Mouse (Mus musculus) urinary bladder, adult 2 months (tissue): ENCODE results near the gene Tekt5. TPM values are rescaled to one million over a fixed set of nuclear protein-coding genes. Genes with fewer than 3 reads are reported as not detected.

ENCODE experiments used
- DNase-seq: peaks from one replicate; pipeline ENCODE4 v3.0.0; 2022; ENCODE audit warnings: low spot score
- polyA plus RNA-seq: library from polyadenylated mRNA; depleted of rRNA; stranded (reverse); fragments of >200 nt; gene quantifications from 2 replicates; pipeline ENCODE4 v1.2.3, GENCODE M21; 2012

The Tekt5 gene
- polyA plus RNA-seq, 1 experiment = 1.4 TPM

DNA sequence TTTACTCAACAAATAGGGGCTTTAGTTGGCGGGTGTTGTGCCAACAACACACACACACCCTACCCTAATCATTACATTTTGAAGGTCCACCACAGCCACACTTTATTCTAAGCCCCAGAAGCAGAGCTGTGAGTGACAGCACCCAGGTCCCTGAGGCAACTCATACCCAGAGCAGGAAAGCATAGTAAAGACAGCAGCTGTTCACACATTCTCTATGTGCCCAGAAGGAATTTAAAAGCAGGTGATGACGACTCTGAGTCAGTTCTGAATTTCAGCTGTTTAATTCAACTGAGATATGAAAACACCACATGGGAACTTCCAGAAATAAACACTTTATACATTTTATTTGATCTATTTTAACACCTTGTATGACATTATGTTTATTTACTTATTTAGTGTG is 15.8 kb downstream of the Tekt5 start:
- DNase-seq = no peak

DNA sequence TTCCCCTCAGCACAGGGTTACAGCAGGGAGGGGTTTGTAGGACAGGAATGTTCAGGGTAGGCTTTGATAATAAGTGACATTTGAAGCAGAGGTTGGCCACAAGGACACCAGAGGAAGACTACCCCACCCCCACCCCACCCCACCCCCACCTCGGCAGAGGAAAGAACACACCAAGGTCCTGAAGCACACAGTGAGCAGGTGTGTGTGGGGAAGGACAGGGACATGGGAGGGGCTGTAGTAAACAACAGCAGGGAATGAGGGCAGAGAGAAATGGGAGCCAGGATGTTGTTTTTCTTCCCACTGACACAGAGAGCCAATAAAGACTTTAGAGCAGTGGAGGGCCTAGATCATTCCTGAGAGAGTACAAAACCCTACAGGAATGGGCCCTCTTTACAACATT is 18.0 kb downstream of the Tekt5 start:
- no peak for DNase-seq

DNA sequence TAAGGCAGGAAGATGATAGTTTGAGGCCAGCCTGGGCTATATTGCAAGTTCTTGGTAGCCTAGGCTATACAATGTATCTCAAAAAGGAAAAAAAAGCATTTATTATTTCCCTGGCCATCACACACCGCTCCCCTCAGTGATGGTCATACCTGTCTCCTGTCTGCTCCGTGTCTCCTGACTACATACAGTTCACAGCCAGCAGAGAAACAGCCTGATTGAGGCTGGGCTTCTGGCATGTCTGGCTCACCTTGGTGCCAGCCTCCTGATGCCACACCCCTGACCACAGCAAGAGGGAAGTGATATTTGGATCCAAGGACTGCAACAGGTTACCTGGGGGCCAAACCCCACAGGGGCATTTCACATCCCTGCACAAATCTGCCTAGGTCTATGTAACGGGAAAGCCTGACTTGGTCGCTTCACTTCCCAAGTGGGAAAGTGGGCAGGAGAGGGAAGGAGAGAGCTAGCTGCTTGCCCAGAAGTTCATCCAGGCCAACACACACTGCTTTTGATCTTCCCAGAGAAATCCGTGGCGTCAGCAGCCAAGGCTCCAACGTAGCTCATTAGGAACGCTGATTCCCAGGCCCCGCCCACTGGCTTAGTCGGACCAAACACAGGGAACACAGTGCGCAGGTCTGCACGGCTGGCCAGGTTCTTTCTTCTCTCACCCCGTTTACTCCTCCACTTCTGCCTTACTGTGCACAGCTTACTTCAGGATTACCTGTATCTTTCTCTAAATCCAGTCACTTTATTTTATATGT is 20.9 kb downstream of the Tekt5 start:
- no peak for DNase-seq

DNA sequence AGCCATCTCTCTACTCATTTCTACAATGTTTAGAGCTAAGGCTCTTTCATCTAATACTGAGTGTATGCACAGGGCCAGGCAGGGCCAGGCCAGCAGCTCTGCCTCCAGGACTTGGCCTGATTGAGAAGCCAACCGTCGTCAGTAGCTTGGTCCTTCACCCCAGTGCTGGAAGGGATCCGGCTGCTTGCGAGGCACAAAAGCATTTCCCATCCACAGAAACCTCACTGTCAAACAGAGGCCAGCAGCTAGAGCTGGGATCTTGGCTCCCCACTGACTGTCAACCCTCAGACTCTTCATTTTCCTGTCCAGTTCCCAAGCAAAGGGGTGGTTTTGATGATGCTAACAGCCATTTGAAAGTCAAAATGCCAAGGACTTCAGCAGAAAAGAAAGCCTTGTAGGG is 22.9 kb downstream of the Tekt5 start:
- DNase-seq = no peak

DNA sequence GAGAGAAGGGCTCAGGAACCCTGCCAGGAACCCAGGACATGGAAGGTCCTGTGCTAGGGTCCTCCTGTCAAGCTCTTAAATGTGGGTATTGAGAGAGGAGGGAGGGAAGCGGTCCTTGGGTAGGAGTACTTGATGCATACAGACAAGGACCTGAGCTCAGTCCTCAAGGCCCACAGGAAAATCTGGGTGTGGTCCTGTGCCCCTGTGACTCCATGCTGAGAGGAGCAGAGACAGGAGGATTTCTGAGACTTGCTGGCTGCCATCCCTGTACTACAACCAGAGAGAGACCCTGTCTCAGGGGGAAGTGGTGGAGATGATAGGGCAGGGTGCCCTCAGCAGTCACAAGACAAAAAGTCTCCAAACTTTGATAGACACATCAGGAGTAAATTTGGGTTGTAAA is 25.3 kb downstream of the Tekt5 start:
- no peak for DNase-seq

DNA sequence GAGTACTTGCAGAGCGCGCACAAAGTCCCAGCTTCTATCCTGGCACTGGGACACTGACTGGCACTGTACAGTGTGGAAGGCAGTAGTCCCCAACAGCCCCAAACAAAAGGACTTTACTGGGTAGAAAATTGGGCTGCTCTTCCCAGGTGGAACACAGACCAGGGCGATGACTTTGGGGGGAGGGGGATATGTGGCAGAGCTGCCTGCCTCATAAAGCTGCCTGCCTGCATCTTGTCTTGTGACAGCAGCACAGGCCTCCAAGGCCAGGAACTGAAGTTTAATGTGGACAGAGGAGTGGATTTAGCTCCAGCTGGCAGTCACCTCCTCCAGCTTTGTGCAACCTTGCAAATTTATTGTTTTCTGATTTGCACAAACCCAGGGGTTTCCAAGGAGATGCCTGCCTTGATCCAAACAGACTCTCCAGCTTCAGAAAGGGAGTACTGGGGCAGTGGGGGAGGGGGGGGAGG is 25.8 kb downstream of the Tekt5 start:
- DNase-seq = no peak

DNA sequence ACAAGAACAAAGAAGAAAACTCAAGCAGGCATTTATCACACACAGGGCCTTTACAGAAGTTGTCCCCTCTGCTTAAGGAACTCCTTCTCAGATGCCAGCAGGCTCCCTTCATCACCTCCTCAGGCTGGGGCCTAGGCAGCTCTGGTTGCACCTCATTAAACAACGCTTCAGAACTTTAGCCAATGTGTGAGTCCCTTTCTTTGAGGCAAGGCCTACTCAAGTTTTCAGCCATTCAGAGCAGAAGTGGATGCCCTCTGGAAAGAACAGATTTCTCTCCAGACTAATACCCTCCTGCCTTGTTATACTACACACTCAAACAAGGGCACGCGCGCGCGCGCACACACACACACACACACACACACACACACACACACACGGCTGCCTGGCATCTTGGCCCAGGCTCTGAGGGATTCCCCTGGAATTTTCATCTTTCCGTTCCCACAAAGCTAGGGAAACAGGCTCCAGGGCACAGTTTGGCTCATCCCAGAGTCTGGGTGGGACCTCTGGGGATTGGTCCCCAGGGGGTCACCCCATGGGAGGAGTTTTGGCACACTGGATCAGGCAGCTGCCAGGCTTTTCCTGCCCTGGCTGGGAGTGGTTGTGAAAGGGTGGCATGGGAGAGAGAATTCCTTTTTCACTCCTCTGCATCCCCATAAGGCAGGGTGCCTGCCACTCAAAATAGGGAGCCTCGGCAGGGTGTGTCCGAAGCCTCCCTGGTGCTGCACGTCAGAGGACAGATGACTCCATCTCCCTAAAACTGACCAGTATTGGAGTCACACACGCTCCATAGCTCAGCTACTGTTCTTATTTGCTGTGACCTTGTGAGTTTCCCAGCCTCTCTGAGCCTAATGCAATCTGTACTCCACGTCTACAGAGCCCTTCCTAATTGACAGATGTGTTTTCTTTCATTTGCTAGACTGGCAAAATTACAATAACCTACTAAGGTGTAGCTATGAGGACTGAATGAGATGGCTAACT is 28.8 kb downstream of the Tekt5 start:
- DNase-seq = no peak

DNA sequence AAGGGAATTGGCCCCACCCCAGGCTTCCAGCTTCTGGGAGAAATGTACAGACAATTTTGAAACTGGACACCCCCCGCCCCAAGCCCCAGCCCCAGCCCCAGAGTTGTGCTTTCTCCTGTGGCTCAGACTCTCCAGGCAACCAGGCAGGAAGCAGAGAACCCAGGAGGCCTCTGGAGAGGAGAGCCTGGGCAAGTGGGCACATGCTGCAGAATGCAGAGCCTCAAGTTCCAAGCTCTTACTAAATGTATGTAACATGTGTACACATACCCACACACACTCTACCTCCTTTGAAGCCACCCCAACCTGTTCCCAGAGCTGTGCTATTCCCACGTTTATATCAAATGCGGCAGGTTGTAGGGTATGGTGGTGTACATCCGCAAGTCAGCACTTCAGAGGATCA is 29.5 kb downstream of the Tekt5 start:
- no peak for DNase-seq

DNA sequence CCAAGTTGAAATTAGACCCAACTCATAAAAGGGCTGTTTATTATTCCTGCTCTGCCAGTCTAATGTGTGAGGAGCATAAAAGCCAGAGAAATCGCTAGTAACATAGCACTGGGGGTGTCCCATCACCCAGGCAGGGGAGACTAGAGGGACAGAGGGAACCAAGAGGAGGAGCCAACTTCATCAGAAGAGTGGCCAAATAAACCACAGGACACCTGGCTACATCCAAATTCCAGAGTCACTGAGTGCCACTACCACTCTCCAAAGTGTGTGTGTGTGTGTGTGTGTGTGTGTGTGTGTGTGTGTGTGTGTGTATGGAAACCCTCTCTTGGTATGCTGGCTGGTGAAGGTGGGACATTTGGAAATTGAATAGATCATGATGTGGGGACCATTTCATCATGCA is 32.2 kb downstream of the Tekt5 start:
- no peak for DNase-seq

DNA sequence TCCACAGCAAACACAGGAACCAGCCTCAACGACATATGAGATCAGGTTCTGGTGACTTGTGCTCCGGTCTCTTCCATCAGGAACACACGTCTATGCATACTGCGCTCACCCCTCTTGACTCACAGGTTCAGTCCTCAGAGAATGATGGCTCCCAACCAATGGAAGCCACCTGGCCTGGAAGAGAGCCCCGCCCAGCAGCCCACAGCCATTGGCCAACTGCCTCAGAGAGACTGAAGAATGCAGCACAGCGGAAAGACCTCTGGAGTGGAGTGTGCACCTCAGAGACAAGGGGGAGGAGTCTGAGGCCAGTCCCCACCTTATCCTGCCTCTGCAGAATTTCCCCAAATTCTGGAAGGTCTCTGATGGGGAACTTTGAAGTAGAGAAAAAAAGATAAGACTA is 36.0 kb downstream of the Tekt5 start:
- no peak for DNase-seq

DNA sequence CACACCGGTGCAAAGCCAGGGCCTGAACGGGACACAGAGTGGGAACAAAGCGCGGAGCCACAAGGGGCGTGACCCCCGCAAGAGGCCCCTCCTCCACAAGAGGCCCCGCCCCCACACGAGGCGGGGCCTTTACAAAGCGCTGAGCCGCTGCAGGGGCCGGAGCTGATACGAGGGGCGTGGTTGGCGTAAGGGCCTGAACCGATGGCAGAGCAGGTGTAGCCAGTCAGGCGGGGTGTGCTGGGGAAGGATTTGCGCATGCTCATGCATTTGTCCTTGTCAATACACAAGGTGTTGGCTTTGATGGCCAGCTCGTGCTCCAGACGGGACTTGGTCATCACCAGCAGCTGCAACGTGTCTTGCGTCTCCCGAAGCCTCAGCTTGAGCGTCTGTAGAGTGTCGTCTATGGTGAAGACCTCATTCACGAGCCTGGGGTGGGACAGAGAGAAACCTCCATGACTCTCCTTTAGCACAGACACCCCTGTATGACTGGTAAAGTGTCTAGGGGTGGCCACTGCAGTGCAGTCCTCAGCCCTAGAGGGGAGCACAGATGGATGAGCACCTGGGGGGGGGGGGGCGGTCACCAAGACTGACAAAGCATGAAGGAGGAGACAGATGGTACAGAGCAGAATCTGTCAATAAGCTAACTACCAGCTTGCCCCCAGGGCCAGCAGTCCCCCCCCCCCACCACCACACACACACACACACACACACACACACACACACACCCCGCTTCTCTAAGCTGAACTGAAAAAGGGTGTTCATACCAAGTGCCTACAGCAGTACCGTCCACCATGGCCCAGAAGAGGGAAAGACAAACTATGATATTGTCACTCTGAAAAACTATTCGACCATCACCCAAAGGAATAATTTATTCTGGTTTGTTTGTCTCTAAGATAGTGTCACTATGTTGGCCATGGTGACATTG is 37.0 kb downstream of the Tekt5 start:
- peak; percentile 48 for DNase-seq

DNA sequence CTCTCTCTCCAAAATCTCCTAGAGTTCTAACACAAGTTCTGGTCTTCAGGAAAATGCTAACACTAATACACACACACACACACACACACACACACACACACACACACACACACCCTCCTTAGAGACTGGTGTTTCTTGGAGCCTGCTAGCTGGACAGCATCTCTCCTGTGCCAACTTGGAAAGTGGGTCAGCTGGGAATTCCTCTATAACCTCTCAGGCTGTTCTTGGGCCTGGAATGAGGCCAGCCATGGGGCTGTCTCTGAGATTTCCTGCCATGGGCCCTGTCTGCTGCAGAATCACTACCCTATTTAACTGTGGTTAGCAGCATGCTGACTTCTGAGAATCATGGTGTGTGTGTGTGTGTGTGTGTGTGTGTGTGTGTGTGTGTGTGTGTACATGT is 40.3 kb downstream of the Tekt5 start:
- DNase-seq = no peak

DNA sequence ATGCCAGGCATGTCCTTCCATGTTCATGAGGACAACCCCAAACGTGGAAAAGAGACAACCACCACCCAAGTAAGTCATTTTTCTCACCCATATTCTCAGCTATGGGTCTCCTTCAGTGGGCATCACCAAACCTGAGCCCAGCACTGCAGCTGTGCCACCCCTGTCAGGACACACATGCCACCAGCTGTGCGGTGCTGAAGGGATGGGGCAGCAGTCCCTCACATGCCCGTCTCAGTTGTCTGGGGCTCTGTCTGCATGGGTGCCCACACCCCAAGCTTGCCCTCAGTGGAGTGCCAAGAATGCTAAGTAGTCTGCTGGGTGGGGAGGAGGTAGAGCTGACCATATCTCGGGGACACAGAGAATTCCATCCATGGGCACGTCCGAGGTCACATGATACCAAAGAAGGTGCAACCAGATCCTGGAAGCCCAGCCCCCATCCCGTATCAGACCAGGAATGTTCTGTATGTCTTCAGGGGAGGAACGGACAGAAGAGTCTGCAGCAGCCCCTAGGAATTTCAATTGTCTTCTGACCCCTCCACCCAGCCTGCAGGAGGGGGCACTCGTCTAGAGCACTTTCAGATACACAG is 44.1 kb downstream of the Tekt5 start:
- no peak for DNase-seq

DNA sequence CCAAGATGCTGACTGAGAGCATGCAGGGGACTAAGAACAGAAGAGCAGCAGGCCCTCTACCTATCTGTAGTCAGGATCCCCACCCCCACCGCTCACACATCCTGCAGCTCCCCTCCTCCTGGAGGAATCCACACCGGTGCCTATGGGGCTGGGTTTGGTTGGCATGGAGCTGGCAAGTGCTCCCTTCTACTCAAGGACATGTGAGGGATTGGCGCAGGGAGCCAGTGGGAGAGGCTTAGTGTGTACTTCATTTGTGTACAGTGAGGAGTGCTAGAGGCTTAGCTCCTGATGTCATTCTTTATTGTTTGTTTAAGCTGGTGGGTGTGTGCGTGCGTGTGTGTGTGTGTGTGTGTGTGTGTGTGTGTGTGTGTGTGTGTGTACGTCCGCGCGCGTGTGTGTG is 45.4 kb downstream of the Tekt5 start:
- no peak for DNase-seq

DNA sequence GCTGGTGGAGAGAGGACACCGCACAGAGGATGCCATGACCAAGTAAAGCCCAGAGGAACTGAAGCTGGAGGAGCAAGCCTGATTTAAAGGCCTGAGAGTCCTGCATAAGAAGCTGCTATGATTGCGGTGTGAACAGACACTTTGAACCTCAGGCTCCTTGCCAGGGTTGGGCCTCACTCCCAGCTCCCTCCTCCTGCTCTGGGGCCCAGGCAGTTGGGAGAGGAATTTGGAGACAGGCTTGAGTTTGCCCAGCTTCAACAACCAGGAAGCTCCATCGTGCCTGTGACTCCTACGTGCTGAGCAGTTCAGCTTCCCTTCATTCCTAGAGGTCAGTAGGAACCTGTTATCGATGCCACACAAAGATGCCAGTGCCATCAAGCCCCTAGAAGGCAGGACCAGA is 45.9 kb downstream of the Tekt5 start:
- no peak for DNase-seq

DNA sequence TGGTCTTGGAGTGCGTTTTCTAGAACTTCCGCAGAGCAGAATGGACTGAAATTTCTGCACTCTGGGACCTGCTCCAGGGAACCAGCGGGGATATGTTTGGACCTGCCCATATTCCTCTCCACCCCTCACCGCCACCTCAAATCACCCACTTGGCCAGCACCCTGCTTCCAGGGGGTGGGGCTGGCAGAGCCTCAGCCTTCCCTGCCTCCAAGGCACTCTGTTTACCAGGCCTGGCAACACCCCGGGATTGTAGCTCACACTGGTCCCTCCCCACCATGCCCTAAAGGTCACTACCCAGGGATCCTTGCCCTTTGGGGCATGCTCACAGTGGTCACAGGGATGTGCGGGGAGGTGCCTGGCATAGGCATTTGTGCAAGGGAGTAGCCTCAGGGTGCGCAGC is 47.7 kb downstream of the Tekt5 start:
- DNase-seq = peak; percentile 64

DNA sequence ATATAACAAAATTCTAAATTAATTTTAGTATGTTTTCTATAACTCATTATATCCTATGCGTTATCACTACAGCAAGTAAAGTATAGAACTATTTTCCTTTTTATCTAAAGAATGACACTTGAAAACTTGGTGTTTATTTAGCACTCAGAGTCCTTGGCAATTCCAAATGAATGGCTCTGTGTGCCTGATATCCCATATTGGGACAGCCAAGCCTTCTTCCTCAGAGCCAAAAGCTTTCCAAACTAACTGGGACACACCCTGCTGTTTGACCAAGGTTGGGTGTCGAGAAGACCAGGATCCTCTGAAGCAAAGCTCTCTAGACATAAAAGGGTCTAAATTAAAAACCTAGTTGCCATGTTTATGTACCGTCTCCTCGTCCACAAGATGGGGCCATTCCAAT is 54.2 kb downstream of the Tekt5 start:
- DNase-seq = no peak

DNA sequence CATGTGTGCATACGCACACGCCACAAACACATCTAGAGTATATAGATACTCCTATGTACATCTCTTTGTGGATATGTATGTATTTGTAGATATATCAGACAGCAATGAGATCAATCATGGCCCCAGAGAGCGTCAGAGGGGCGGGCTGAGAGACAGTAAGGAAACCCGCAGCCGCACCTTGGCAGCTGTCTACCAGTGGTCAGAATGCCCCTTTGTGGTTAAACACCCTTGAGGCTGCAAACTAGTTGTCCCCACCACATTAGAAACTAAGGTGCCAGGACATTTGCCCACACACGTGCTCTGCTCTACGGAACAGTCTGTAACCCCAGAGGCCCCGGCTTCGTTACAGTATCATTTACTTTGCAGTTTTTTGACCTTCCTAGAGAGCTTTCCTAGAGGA is 55.4 kb downstream of the Tekt5 start:
- no peak for DNase-seq

DNA sequence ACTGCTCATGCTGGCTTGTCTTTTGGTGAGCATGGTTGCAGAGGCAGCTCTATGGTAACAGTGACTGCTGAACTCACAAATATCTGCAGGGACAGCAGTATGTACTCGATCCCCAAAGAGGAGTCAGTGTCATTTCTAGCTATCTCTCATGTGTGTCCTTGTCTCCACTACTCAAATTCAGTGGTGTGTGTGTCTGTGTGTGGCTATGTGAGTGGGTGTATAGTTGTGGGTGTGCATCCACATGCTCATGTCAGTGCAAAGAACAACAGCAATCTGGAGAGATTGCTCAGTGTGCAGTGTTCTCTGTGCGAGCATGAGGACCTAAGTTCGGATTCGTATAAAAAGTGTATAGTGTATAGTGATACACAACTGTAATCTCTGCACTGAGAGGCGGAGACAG is 56.7 kb downstream of the Tekt5 start:
- no peak for DNase-seq

DNA sequence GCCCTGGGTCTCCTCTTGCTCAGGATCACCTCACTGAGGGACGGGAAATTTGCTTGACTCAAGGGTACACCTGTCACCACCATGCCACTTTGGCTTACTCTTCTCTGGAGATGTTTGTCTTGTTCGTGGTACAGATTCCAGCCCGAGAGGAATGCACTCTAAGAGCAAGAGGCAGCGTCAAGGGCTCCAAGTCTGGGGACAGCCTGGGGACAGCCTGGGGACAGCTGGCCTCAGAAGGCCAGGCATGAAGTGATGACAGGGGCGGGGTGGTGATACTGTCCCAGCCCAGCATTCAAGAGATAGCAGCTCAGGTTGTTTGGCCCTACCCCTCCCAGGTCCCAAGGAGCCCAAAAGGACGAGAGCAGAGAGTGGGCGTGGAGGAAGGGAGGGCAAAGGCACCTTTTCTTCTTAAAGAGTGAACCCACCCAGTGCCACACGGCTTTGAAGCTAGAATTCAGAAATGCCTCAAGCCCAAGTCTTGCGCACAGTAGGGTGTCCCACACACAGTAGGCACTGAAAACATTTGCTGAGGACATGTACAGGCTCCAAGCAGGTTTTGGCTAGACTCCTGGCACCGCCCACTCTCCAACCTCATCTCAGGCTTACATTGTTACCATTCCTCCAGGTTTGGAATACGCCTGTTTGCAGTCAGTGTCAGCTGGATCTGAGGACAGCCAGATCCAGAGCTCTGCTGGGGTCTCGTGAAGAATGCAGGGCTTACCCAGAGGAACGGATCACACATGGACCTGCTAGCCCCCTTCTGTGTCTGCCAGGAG is 57.7 kb downstream of the Tekt5 start:
- no peak for DNase-seq
